Mouse (Mus musculus) cerebellum, adult 2 months (tissue): ENCODE measurements at regions not wholly inside any gene's neighbourhood (a gene's known extent, or its start where the extent isn't known, plus 50 kb on each side); places are given as distances from the start of the nearest gene placed in this dataset.

Experiments used
- DNase-seq, 2 experiments: peaks; one replicate each; pipeline ENCODE4 v3.0.0; 2021
- H3K27ac ChIP-seq: fragments of 200-500 bp; 2 replicates; pipeline ENCODE4 v1.5.1; 2012; ENCODE audit warnings: low read length, control low read depth, inconsistent platforms; ENCODE audit not compliant: insufficient read depth
- H3K27me3 ChIP-seq: fragments of 200-500 bp; 2 replicates; pipeline ENCODE4 v1.6.1; 2012; ENCODE audit warnings: inconsistent platforms, mild to moderate bottlenecking, low read length, moderate library complexity; ENCODE audit not compliant: control insufficient read depth, insufficient read depth
- H3K4me1 ChIP-seq: fragments of 200-500 bp; 2 replicates; pipeline ENCODE4 v1.6.1; 2011; ENCODE audit warnings: low read length; ENCODE audit not compliant: control insufficient read depth, insufficient read depth
- H3K4me3 ChIP-seq: fragments of 200-500 bp; replicated peaks from 2 replicates; pipeline ENCODE3; 2011; ENCODE audit warnings: mild to moderate bottlenecking, low read depth, low read length, control low read depth; ENCODE audit not compliant: insufficient read depth
- CTCF ChIP-seq: fragments of 200-500 bp; IDR thresholded peaks from 2 replicates; pipeline ENCODE4 v1.5.1; 2011; ENCODE audit warnings: low read depth, mild to moderate bottlenecking, control low read depth, low read length, moderate library complexity, borderline replicate concordance; ENCODE audit not compliant: insufficient read depth
- POLR2A ChIP-seq: fragments of 200-500 bp; IDR thresholded peaks from 2 replicates; pipeline ENCODE4 v1.6.1; 2011; ENCODE audit warnings: low read length, control low read depth, borderline replicate concordance; ENCODE audit not compliant: insufficient read depth
- WGBS: fragments of 180-500 bp; shearing (Covaris S2); methylation state at CpG from one replicate; pipeline ENCODE4 v1.1.7; 2018; 5-methylcytosine and 5-hydroxymethylcytosine counted together

DNA sequence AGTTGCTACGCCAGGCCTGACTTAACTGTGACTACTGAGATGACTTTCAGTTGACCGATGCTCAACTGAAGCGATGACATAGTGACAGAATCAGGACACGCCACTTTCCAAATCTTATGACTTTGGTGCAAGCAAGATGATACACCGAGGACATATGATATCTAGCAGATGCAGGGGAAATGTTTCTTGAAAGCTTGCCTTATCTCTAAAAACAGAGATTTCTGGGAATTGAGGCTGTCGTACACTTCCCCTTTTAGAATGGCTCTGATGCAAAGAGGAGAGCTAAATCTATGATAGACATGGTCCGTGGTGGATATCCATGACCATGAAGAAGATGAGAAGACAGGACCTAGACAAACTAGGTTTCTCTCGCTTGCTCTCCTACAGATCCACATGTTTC, 167.8 kb upstream of the Dyrk2 start:
- H3K4me3 ChIP-seq, result no peak overlapping the region
- TF ChIP-seq POLR2A, result no peak
- TF ChIP-seq CTCF, result no peak
- H3K27ac ChIP-seq, result no peak overlapping the region
- WGBS, result 95% methylated on average over 8 of the region's 8 CpGs
- H3K27me3 ChIP-seq, result no peaks in the 10 kb centered on the region
- H3K4me1 ChIP-seq, result no peaks in the 10 kb centered on the region
- DNase-seq, result no peak

DNA sequence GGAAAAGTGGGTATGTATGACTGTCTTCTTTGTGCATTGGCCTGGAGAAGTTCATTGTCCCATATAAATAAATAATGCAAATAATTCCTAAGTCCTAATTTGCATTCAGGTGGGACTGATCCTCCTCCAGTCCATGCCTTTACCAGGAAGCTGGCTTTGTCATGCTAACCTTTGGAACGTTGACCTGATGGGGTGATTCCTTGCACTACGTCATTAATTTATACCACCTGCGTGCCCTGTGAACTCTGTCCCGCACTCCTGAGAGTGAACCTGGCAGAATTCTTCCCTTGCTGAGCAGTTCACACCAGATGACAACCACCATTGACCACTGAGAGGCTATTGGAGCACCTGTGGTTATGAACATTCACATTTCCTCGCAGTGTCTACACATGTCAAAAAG, 165.9 kb upstream of the Dyrk2 start:
- TF ChIP-seq POLR2A, result no peak
- TF ChIP-seq CTCF, result no peak
- no peak for DNase-seq
- H3K4me3 ChIP-seq, result no peak overlapping the region
- H3K27me3 ChIP-seq, result no peaks in the 10 kb centered on the region
- no peaks in the 10 kb centered on the region for H3K4me1 ChIP-seq
- H3K27ac ChIP-seq, result no peak overlapping the region
- WGBS, result 90% methylated on average over 5 of the region's 5 CpGs

DNA sequence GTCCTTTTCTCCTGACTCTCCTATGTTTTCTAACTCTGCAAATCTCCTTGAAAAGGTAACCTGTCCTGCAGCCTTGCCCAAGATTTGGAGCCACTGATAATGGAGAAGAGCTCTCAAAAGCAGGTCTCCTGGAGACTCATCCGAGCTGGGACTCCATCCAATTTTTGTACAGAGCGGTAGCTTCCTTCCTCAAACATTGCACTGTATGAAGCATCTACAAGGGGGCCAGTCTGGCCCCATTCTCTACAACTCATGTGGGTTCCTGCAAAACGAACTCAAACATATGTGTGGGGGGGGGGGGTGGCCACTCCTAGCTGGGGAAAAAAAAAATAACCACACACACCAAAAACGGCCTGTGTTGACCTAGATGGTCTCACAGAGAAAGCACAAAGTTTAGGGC, 164.4 kb upstream of the Dyrk2 start:
- WGBS, result 60% methylated on average over 4 of the region's 4 CpGs
- DNase-seq, result no peak
- no peaks in the 10 kb centered on the region for H3K27me3 ChIP-seq
- no peak overlapping the region for H3K4me3 ChIP-seq
- TF ChIP-seq CTCF, result no peak
- TF ChIP-seq POLR2A, result no peak
- no peaks in the 10 kb centered on the region for H3K4me1 ChIP-seq
- no peak overlapping the region for H3K27ac ChIP-seq

DNA sequence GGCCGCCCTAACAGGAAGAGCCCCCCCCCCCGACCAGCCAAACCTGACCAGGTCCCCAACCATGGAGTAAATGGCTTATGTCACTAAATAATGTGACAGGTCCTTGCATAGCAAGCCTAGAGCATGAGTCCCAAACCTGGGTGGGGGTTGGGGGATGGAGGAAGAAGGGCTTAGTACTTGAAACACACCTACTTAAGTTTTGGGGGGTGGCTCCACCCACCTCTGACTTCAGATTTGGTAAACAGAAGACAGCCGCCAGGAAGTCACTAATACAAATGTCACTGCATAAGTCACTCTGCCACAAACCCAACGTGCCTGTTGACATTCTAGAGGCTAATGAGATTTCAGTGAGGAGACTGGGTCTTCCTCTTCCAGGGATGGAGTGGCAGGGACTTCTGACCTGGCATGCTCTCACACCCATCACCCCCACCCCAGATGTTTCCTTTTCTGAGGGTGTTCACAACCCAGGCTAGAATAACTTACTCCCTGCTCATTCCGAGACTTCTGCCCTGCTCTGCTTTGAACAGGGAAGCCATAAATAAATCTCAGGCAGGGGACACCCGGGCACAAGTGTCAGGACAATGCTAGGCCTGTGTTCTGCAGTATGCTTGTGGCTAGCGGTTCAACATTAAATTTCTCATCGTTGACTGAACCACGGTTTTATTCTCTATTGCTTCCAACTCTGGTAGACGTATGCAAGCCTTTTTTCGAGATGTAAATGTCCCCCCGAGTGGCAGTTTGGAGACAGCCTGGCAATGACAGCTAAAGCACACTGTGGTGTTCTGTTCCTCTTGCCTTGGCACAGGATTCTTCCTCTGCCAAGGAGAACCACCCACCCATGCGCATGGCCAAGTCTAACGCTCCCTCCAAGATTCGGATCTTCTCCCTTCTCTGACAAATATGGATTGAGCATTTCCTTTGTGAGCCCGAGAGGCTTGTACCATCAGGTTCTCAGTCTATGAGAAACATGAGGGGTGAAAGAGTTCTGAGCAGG, 161.6 kb upstream of the Dyrk2 start:
- TF ChIP-seq POLR2A (no peak), CTCF (no peak)
- H3K4me3 ChIP-seq, result no peak overlapping the region
- no peak for DNase-seq
- H3K27ac ChIP-seq, result no peak overlapping the region
- no peaks in the 10 kb centered on the region for H3K27me3 ChIP-seq
- WGBS, result 71% methylated on average over 16 of the region's 16 CpGs
- H3K4me1 ChIP-seq, result no peaks in the 10 kb centered on the region

DNA sequence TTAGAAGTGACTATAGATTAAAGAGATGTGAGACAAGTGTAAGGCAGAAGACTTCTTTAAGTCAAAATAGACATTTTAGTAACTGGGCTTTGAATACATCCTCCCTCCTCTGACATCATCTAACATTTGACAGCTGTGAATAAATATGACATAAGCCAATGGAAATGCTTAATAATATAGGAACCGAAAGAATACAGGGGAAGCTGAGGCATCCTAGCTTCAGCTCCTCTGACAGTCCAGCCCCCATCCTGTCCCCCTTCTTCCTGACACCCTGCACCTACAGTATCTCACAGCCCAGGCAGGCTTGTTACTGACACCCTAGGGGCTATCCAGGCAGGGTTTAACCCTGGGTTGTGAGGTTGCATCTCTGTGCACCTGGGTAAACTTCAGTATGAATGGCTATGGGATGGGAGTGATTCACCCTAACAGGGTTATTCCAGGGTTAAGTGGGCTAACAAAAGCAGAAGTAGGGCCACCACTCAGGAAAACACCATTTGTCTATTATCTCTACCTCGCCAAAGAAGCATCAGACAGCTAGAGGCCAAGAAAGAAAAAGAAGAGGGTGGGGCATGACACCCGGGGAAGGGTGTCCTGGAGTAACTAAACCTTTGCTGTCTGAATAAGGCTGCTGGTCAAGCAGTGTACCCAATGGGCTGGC, 158.6 kb upstream of the Dyrk2 start:
- no peaks in the 10 kb centered on the region for H3K27me3 ChIP-seq
- no peak for TF ChIP-seq POLR2A
- TF ChIP-seq CTCF, result no peak
- no peak for DNase-seq
- peaks cover 4% of the 10 kb centered on the region; the same call in 1 of the 2 replicates for H3K4me1 ChIP-seq
- 89% methylated on average over 3 of the region's 3 CpGs for WGBS
- H3K4me3 ChIP-seq, result no peak overlapping the region
- H3K27ac ChIP-seq, result no peak overlapping the region

DNA sequence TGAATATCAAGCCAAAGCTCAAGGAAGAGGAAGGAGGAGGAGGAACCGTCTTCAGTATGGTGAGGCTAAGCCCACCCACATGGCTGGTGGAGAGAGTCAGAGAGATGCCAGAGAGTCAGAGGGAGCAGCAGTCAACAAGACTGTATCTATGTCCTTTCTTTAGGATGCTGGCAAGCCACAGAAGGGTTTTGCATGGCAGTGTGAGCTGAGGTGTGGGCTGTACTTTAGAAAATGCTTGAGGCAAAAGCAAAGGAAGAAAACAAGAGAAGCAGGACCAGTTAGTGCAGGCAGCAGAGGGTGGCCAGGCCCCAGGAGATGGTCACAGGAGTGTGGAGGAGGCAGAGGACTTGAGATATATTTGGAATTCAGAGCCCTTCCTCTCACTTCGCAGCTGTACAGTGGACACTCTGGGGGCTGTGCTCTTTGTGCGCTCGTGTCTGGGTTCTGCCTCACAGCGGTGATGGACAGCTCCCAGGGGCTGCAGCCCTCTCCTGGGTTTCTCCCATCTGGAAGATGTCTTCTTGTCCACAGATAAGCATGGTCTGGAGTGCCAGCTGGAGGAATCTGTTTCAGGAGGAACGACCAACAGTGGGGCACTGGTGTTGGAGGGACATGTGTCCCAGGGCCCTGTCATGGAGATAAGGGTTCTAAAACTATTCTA, 157.4 kb upstream of the Dyrk2 start:
- WGBS, result 60% methylated on average over 6 of the region's 6 CpGs
- H3K4me3 ChIP-seq, result no peak overlapping the region
- no peaks in the 10 kb centered on the region for H3K27me3 ChIP-seq
- peaks cover 4% of the 10 kb centered on the region; the same call in 1 of the 2 replicates for H3K4me1 ChIP-seq
- no peak for DNase-seq
- H3K27ac ChIP-seq, result no peak overlapping the region
- no peak for TF ChIP-seq POLR2A
- TF ChIP-seq CTCF, result no peak

DNA sequence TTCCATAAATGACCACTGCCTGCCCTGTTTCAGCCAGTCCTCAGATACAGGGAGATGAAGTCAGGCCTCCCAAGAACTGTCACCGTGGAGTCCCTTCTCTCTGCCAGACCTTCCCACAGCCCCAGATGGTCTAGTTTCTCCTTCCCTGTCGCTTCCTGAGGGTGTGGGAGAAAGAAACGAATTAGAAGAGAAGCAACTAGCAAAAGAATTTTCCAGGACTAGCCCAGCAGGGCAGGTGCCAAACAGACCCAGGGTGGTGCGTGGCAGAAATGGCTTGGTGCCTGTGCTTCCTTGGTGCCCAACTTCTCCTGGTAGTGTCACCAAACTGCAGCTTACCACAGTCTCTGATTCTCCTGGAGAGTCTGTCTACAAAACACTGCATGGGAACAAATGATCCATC, 156.3 kb upstream of the Dyrk2 start:
- no peak overlapping the region for H3K27ac ChIP-seq
- H3K4me1 ChIP-seq, result peaks cover 4% of the 10 kb centered on the region; the same call in 1 of the 2 replicates
- TF ChIP-seq CTCF (no peak), POLR2A (no peak)
- H3K27me3 ChIP-seq, result no peaks in the 10 kb centered on the region
- DNase-seq, result no peak
- no peak overlapping the region for H3K4me3 ChIP-seq
- 17% methylated on average over 4 of the region's 4 CpGs for WGBS

DNA sequence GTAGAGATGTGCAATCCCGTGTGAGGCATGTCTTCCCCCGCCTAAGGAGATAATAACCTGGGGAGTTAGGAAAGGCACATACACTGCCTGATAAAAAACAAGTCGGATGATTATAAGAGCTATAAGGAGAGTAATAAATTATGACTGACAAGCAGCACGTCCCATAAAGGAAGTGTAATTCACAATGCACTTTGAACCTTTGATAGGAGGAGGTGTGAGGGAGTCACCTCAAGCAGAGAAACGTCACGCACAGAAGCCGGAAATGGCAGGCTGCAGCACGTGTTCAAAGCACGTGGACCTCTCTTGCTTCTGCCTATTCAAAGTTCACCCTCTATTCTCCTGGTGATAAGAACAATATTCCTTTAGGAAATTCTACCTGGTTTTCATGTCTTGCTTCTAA, 154.4 kb upstream of the Dyrk2 start:
- no peak for DNase-seq
- H3K4me1 ChIP-seq, result peaks cover 4% of the 10 kb centered on the region; the same call in 1 of the 2 replicates
- H3K27me3 ChIP-seq, result no peaks in the 10 kb centered on the region
- TF ChIP-seq CTCF (no peak), POLR2A (no peak)
- no peak overlapping the region for H3K27ac ChIP-seq
- H3K4me3 ChIP-seq, result no peak overlapping the region
- WGBS, result 85% methylated on average over 9 of the region's 9 CpGs
